In genomic region chr11:62522283-62522682, GRCm38 (mm10) we compare ENCODE assay signal across 18 mouse cellular contexts.
"Had no signal": no experiment of that assay in that cellular context is flagged by ENCODE, and none has a peak within 500 bp of the region (broad histone marks: within the 10 kb centered on the region; RNA-seq: fewer than 3 reads in every experiment).

No protein-coding gene starts in this region.

- H3K4me3 ChIP-seq: midbrain, embryonic 10.5 days; midbrain, embryonic 12.5 days; myocyte; neural tube, embryonic 13.5 days; neural tube, embryonic 15.5 days; stomach, embryonic 15.5 days had no signal

- H3K27me3 ChIP-seq: midbrain, embryonic 12.5 days; neural tube, embryonic 13.5 days; neural tube, embryonic 15.5 days; stomach, embryonic 15.5 days had no signal

- H3K27ac ChIP-seq: midbrain, embryonic 10.5 days; midbrain, embryonic 12.5 days; neural tube, embryonic 13.5 days; neural tube, embryonic 15.5 days; stomach, embryonic 15.5 days; stomach, postnatal 0 days had no signal

- H3K4me1 ChIP-seq: neural tube, embryonic 13.5 days; neural tube, embryonic 15.5 days; stomach, embryonic 15.5 days had no signal

- H3K36me3 ChIP-seq: stomach, embryonic 15.5 days had no signal

- DNase-seq: lung, adult 18-20 months; lung, embryonic 14.5 days; lung, postnatal 10 days; lung, postnatal 4 days; midbrain, embryonic 14.5 days; retina, postnatal 1 day; right cerebral cortex, adult 18-20 months; right cerebral cortex, postnatal 25 days; right cerebral cortex, postnatal 4 days; thymus, adult 2 months; thymus, postnatal 36 days had no signal
